Mouse (Mus musculus) kidney, embryonic 14.5 days (tissue): ENCODE measurements at regions not wholly inside any gene's neighbourhood (a gene's known extent, or its start where the extent isn't known, plus 50 kb on each side); places are given as distances from the start of the nearest gene placed in this dataset.

Experiments
- ATAC-seq: fragments of 200-750 bp; cut with Nextera tagmentation; 2 replicates; pipeline ENCODE4 v1.8.0; 2017; ENCODE audit warnings: moderate number of reproducible peaks, mild to moderate bottlenecking, moderate TSS enrichment, moderate library complexity; ENCODE audit not compliant: low FRiP score, low TSS enrichment
- H3K27ac ChIP-seq: fragments of 300-500 bp; sonication (generic); 2 replicates; pipeline ENCODE4 v1.5.1; 2014; ENCODE audit warnings: low read depth, mild to moderate bottlenecking, low read length, moderate library complexity, mixed read lengths
- H3K27me3 ChIP-seq: fragments of 300-500 bp; sonication (generic); 2 replicates; pipeline ENCODE4 v1.6.1; 2014; ENCODE audit warnings: mild to moderate bottlenecking, low read length; ENCODE audit not compliant: control insufficient read depth, insufficient read depth
- H3K36me3 ChIP-seq: fragments of 300-500 bp; sonication (generic); 2 replicates; pipeline ENCODE4 v1.6.1; 2014; ENCODE audit warnings: low read length, mixed read lengths; ENCODE audit not compliant: control insufficient read depth, insufficient read depth
- H3K4me1 ChIP-seq: fragments of 300-500 bp; sonication (generic); 2 replicates; pipeline ENCODE4 v1.6.1; 2014; ENCODE audit warnings: low read length, mixed read lengths; ENCODE audit not compliant: control insufficient read depth, insufficient read depth
- H3K4me2 ChIP-seq: fragments of 300-500 bp; sonication (generic); replicated peaks from 2 replicates; pipeline ENCODE4 v1.6.1; 2014; ENCODE audit warnings: low read depth, mild to moderate bottlenecking, low read length
- H3K4me3 ChIP-seq: fragments of 300-500 bp; sonication (generic); 2 replicates; pipeline ENCODE4 v1.5.1; 2014; ENCODE audit warnings: mild to moderate bottlenecking, low read length
- H3K9ac ChIP-seq: fragments of 300-500 bp; sonication (generic); 2 replicates; pipeline ENCODE4 v1.6.1; 2014; ENCODE audit warnings: low read depth, mild to moderate bottlenecking, low read length, moderate library complexity
- H3K9me3 ChIP-seq: fragments of 300-500 bp; sonication (generic); 2 replicates; pipeline ENCODE4 v1.6.1; 2016; ENCODE audit warnings: low read length; ENCODE audit not compliant: control insufficient read depth
- WGBS: fragments of 180-500 bp; shearing (Covaris S2); extraction: QIAGEN DNeasy Blood & Tissue Kit; methylation state at CpG from one replicate; pipeline ENCODE4 v1.1.7; 2014; 5-methylcytosine and 5-hydroxymethylcytosine counted together

DNA sequence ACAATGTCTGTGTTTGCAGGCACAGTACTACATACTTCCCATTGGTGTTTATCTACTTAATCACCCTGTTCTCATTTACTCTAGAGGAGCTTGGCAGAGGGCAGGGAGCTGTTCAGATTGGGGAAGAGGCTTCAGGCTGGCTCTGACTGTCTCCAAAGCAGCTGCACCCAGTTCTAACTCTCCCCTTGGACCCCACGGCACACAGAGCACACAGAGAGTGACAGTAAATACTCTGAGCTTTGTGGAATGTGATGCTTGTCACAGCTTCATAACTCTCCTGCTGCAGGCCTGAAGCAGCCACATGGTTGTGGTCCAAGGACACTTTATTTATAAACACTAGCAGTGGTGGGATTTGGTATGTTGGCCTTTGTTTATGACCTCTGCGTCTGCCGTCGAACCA lies 85.4 kb upstream of the Stx16 start:
- H3K36me3 ChIP-seq, result no peaks in the 10 kb centered on the region
- peaks cover 21% of the 10 kb centered on the region for H3K4me1 ChIP-seq
- 61% methylated on average over 4 of the region's 4 CpGs for WGBS
- H3K4me2 ChIP-seq, result no peak overlapping the region
- no peak overlapping the region for H3K27ac ChIP-seq
- no peak overlapping the region for H3K4me3 ChIP-seq
- no peak for ATAC-seq
- H3K9me3 ChIP-seq, result no peaks in the 10 kb centered on the region
- no peak overlapping the region for H3K9ac ChIP-seq
- no peaks in the 10 kb centered on the region for H3K27me3 ChIP-seq

- peaks cover 21% of the 10 kb centered on the region for H3K4me1 ChIP-seq
- 0 out of 2 replicates have a peak overlapping the region, but pooled peaks have one; percentile 26 for H3K27ac ChIP-seq
These were observed 84.7 kb upstream of the Stx16 start for GRCm38 (mm10) chr2:173991447-173991846.

GRCm38 (mm10) chr2:173992041-173992440 lies 84.1 kb upstream of the Stx16 start:
- no peak overlapping the region for H3K4me3 ChIP-seq
- no peak overlapping the region for H3K9ac ChIP-seq
- no peak overlapping the region for H3K4me2 ChIP-seq
- WGBS, result 38% methylated on average over 5 of the region's 5 CpGs
- H3K27me3 ChIP-seq, result no peaks in the 10 kb centered on the region
- no peaks in the 10 kb centered on the region for H3K36me3 ChIP-seq
- ATAC-seq, result peak; percentile 64
- H3K4me1 ChIP-seq, result peaks cover 21% of the 10 kb centered on the region
- no peak overlapping the region for H3K27ac ChIP-seq
- H3K9me3 ChIP-seq, result no peaks in the 10 kb centered on the region

More at GRCm38 (mm10) chr2:173991447-173991846, 84.7 kb upstream of the Stx16 start:
- no peaks in the 10 kb centered on the region for H3K9me3 ChIP-seq
- no peak overlapping the region for H3K4me2 ChIP-seq
- no peak overlapping the region for H3K9ac ChIP-seq
- no peak overlapping the region for H3K4me3 ChIP-seq
- ATAC-seq, result peak; percentile 14; the same call in 1 of the 2 replicates
- no peaks in the 10 kb centered on the region for H3K27me3 ChIP-seq
- 64% methylated on average over 15 of the region's 15 CpGs for WGBS
- H3K36me3 ChIP-seq, result no peaks in the 10 kb centered on the region

DNA sequence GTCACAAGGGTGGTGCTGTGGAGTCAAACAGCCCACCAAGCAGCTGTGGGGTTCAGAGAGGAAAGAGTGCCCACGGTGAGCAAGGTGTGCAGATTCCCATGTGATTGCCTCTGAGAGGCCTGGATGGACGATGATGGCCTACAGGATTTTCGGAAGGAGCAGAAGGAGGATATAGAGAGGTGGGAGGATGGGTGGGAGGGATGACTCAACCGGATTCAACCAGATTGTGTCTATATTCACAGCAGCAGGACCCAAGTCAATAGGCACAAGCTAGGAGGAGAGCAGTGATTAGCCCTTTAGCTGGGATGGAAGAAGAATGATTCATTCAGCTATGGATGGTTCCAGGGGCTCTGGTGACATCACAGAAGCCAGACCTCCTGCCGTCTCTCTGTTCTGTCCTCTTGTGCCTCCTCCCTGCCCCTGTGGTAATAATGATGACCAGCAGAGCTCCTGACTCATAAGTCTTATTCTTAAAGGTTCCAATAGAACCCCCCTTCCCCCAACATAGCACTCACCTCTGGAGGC lies 82.6 kb upstream of the Stx16 start:
- no peak overlapping the region for H3K27ac ChIP-seq
- no peak for ATAC-seq
- WGBS, result 76% methylated on average over 5 of the region's 5 CpGs

DNA sequence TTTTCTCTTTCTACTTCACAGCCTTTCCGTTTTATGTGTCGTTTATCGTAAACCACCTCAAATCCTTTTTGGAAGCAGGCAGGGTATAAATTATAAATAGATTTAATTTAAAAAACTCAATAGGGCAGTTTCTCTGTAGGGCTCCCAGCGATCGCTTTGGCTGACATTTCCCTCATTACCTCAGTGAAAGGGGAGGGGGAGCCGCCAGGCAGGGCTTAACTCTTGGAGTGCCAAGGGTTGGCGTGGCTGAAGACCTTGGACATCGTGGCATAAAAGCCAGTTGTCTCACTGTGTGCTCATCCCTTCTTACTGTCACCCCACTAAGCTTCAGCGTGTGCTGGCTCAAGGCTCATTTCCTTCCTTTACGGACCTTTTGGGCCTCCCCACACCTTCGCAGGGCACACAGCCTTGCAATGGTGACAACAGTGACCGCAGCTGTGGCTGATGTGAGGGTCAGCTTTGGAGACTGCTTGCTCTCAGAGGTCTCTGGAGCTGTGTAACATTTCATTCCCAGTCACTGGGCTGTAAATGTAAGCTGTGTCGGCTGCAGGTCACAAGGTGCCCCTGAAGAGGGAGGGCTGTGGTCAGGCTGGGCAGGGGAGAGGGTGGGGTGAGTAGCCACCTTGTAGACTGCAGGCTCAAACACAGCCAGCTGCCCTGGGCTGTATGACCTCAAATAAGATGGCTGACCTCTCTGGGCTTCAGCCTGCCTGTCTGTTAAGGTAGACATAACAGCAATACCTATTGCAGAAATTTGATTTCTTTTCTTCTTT lies 81.6 kb upstream of the Stx16 start:
- 23% methylated on average over 13 of the region's 13 CpGs for WGBS
- ATAC-seq, result peak; percentile 33; the same call in 1 of the 2 replicates
- Histone ChIP-seq H3K27ac (no peak overlapping the region), H3K9ac (no peak overlapping the region), H3K4me3 (no peak overlapping the region), H3K36me3 (no peaks in the 10 kb centered on the region), H3K4me2 (no peak overlapping the region), H3K9me3 (no peaks in the 10 kb centered on the region), H3K4me1 (peaks cover 21% of the 10 kb centered on the region), H3K27me3 (no peaks in the 10 kb centered on the region)

More for the DNA sequence above, 82.6 kb upstream of the Stx16 start:
- Histone ChIP-seq H3K27me3 (no peaks in the 10 kb centered on the region), H3K4me1 (peaks cover 21% of the 10 kb centered on the region), H3K9me3 (no peaks in the 10 kb centered on the region), H3K36me3 (no peaks in the 10 kb centered on the region), H3K4me3 (no peak overlapping the region), H3K4me2 (no peak overlapping the region), H3K9ac (no peak overlapping the region)

GRCm38 (mm10) chr2:174004666-174005065 lies 71.4 kb upstream of the Stx16 start:
- WGBS, result 81% methylated on average over 8 of the region's 8 CpGs
- Histone ChIP-seq H3K9me3 (peaks cover 8% of the 10 kb centered on the region), H3K36me3 (no peaks in the 10 kb centered on the region), H3K27me3 (no peaks in the 10 kb centered on the region), H3K4me2 (no peak overlapping the region), H3K27ac (no peak overlapping the region), H3K4me1 (peaks cover 14% of the 10 kb centered on the region; the same call in 1 of the 2 replicates), H3K4me3 (no peak overlapping the region), H3K9ac (no peak overlapping the region)
- no peak for ATAC-seq

GRCm38 (mm10) chr2:174007976-174008349 lies 68.1 kb upstream of the Stx16 start:
- Histone ChIP-seq H3K9me3 (peaks cover 8% of the 10 kb centered on the region), H3K36me3 (no peaks in the 10 kb centered on the region), H3K4me1 (peaks cover 14% of the 10 kb centered on the region; the same call in 1 of the 2 replicates), H3K9ac (no peak overlapping the region), H3K4me3 (no peak overlapping the region), H3K27me3 (no peaks in the 10 kb centered on the region), H3K4me2 (no peak overlapping the region), H3K27ac (peak overlapping the region; percentile 38; the same call in 1 of the 2 replicates)
- 37% methylated on average over 2 of the region's 2 CpGs for WGBS
- no peak; the same call in none of the 2 replicates for ATAC-seq

- Histone ChIP-seq H3K9me3 (peaks cover 7% of the 10 kb centered on the region), H3K27ac (peak overlapping the region; percentile 38; the same call in 1 of the 2 replicates), H3K4me3 (no peak overlapping the region), H3K27me3 (no peaks in the 10 kb centered on the region), H3K9ac (no peak overlapping the region), H3K4me2 (no peak overlapping the region), H3K4me1 (peaks cover 14% of the 10 kb centered on the region; the same call in 1 of the 2 replicates), H3K36me3 (no peaks in the 10 kb centered on the region)
- peak; percentile 72 for ATAC-seq
- 17% methylated on average over 19 of the region's 19 CpGs for WGBS
These were observed 67.5 kb upstream of the Stx16 start for GRCm38 (mm10) chr2:174008350-174009218.
